Mouse (Mus musculus): ENCODE data around the gene Muc13. TPM values are rescaled to one million over a fixed set of nuclear protein-coding genes. Genes with fewer than 3 reads are reported as not detected.

Gene Muc13
- total RNA-seq, 2 experiments from 2014 or later, result not detected

Other genes with a start within 250 kb of the Muc13 start
- gene Heg1, start 109.7 kb upstream of the Muc13 start, total RNA-seq (2021), result 100 to 1,000 TPM; 104 to 113 TPM
- gene Itgb5, start 35.6 kb downstream of the Muc13 start, total RNA-seq (2021), result 10 to 100 TPM; 91.3 to 97.2 TPM
- 1 to 10 TPM; 8.6 to 9.6 TPM for gene Umps, start 173.0 kb downstream of the Muc13 start, total RNA-seq (2021)